Mouse (Mus musculus): ENCODE results near the gene Vmn2r113.
"Not testable (repeated sequence)": the region's sequence is repeated elsewhere in the genome, so short reads cannot be mapped to it uniquely, and the experiment has no call there.

Vmn2r113 gene

DNA sequence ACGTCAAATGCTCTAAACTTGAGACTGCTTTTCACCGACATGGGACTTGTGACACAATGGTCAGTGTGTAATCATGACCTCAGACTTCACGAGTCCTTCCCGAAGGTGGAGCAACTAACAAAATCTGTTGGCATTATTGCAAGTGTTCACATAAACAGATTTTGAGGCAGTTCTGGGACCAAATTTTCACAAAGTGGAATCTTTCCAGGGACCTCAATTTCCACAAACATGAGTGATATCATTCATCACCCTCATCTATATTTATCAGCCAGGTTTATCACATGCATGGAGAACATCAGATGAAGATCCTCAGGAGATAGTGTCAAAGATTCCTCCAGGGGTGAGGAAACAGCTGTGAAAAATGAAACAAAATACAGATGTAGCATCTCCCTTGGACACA is at the start of gene Vmn2r113:
Gene Vmn2r113, plus strand, starts transcription at position 301 of the 400 bp plus-strand sequence.
- in situ Hi-C loops (cut with MseI, MboI), result not testable (repeated sequence)

Data from mouse trophoblast stem cell (cell line).